Mouse (Mus musculus) right cerebral cortex, postnatal 4 days (tissue): ENCODE data around the gene Zfp106.

Experiments
- DNase-seq: peaks from one replicate; pipeline ENCODE4 v3.0.0-alpha.2; 2022

Gene Zfp106

GRCm38 (mm10) chr2:120469715-120470114 lies 93.9 kb downstream of the Zfp106 start:
- no peak for DNase-seq

GRCm38 (mm10) chr2:120469220-120469619 lies 94.4 kb downstream of the Zfp106 start:
- DNase-seq = no peak

GRCm38 (mm10) chr2:120468011-120468410 lies 95.6 kb downstream of the Zfp106 start:
- no peak for DNase-seq

GRCm38 (mm10) chr2:120465397-120465785 lies 98.3 kb downstream of the Zfp106 start:
- no peak for DNase-seq

- no peak for DNase-seq
Measured at GRCm38 (mm10) chr2:120464732-120465396, 98.8 kb downstream of the Zfp106 start.

- no peak for DNase-seq
Measured at GRCm38 (mm10) chr2:120464091-120464490, 99.6 kb downstream of the Zfp106 start.

GRCm38 (mm10) chr2:120463328-120463727 lies 100.3 kb downstream of the Zfp106 start:
- DNase-seq = no peak

GRCm38 (mm10) chr2:120460216-120460615 lies 103.4 kb downstream of the Zfp106 start:
- DNase-seq = no peak
